Comparison of ENCODE assay signal across 12 mouse cellular contexts in the genomic region with DNA sequence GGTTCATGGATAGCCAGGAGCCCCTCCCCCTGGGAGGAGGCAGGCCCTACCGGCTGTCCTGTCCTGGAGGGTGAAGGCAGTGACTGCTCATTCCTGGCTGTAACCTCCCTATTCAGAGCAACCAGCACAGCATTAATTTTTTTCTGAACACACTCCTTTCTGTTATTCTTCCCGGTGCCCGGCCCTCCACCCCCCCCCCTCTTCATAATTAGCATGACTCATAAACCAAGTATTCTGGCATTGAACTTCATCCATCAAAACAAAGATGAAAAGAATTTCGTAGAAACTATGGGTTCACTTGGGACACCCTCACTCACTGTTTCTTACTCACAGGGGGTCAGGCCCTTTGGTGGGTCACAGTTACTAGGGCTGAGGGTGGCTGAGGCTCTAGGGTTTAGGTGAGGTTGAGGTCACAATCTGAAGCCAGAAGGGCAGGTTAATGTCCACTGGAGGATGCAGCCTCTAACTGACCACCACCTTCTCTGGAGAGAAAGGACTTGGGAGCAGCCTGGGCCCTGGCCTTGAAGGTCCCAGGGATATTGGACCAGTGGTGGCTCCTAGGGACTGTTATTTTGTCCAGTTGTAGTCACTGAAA. TPM values are rescaled to one million over a fixed set of nuclear protein-coding genes. Genes with fewer than 3 reads are reported as not detected.
A peak's percentile ranks its signal among the peaks of the same experiment; 100 is the strongest.
DNase-seq lines count a peak whose midpoint lies in the region; ATAC-seq and TF ChIP-seq lines count a peak whose summit lies in the region.
"Had no signal": no experiment of that assay in that cellular context is flagged by ENCODE, and none has a peak within 500 bp of the region (broad histone marks: within the 10 kb centered on the region; RNA-seq: fewer than 3 reads in every experiment).

No protein-coding gene starts in this region.

- no peak for TF ChIP-seq CTCF in testis, adult 2 months (IDR thresholded peaks at IDR 0.05; ENCODE audit: control insufficient read depth, insufficient read depth, insufficient replicate concordance, low read depth, low read length)

- peak; percentile 26 for DNase-seq in adrenal gland, postnatal 10 days
- DNase-seq in adrenal gland, adult 18-20 months (ENCODE audit: low spot score in 2 of 2): no peak
- DNase-seq in testis, postnatal 14 days (ENCODE audit: low spot score): no peak
- no peak for DNase-seq in cerebellum, postnatal 10 days
- DNase-seq in MN1 (ENCODE audit: low spot score): no peak
- DNase-seq: B cell, adult 2 months; liver had no signal

- no peaks in the 10 kb centered on the region for H3K36me3 ChIP-seq in intestine, embryonic 15.5 days
- no peaks in the 10 kb centered on the region for H3K36me3 ChIP-seq in intestine, embryonic 16.5 days (ENCODE audit: control insufficient read depth, insufficient read depth, low read length)
- H3K36me3 ChIP-seq in testis, adult 2 months (ENCODE audit: control insufficient read depth, insufficient read depth, low read length): no peaks in the 10 kb centered on the region
- H3K36me3 ChIP-seq: hindbrain, embryonic 15.5 days; midbrain, embryonic 10.5 days had no signal

- no peak for TF ChIP-seq POLR2A in testis, adult 2 months (IDR thresholded peaks at IDR 0.05; ENCODE audit: control insufficient read depth, low read depth, low read length)

- no peak overlapping the region for H3K27ac ChIP-seq in intestine, embryonic 15.5 days
- no peak overlapping the region for H3K27ac ChIP-seq in intestine, embryonic 16.5 days (ENCODE audit: low read length)
- H3K27ac ChIP-seq in testis, adult 2 months (ENCODE audit: control insufficient read depth, insufficient read depth, low read depth, low read length): peak overlapping the region; percentile 48; the same call in 1 of the 2 replicates
- H3K27ac ChIP-seq: hindbrain, embryonic 15.5 days; midbrain, embryonic 10.5 days had no signal

- no peak overlapping the region for H3K4me3 ChIP-seq in intestine, embryonic 15.5 days (replicated peaks)
- no peak overlapping the region for H3K4me3 ChIP-seq in intestine, embryonic 16.5 days (ENCODE audit: low read length)
- no peak overlapping the region for H3K4me3 ChIP-seq in testis, adult 2 months (ENCODE audit: control insufficient read depth, low read depth, low read length)
- H3K4me3 ChIP-seq: hindbrain, embryonic 15.5 days; midbrain, embryonic 10.5 days had no signal

- H3K27me3 ChIP-seq in intestine, embryonic 15.5 days (replicated peaks): no peaks in the 10 kb centered on the region
- H3K27me3 ChIP-seq in intestine, embryonic 16.5 days (replicated peaks; ENCODE audit: control insufficient read depth, insufficient read depth, low read length): 0 out of 2 replicates have a peak, but pooled peaks cover 2% of the 10 kb centered on the region
- no peaks in the 10 kb centered on the region for H3K27me3 ChIP-seq in testis, adult 2 months (ENCODE audit: control insufficient read depth, insufficient read depth, low read length)

- 30% methylated on average over 4 of the region's 4 CpGs for WGBS in intestine, embryonic 15.5 days
- 23% methylated on average over 4 of the region's 4 CpGs for WGBS in intestine, embryonic 16.5 days

- H3K9me3 ChIP-seq in intestine, embryonic 15.5 days: no peaks in the 10 kb centered on the region
- no peaks in the 10 kb centered on the region for H3K9me3 ChIP-seq in intestine, embryonic 16.5 days (ENCODE audit: control insufficient read depth, low read length)
- H3K9me3 ChIP-seq: hindbrain, embryonic 15.5 days; midbrain, embryonic 10.5 days had no signal

- H3K4me2 ChIP-seq in intestine, embryonic 15.5 days (replicated peaks): 0 out of 2 replicates have a peak overlapping the region, but pooled peaks have one; percentile 19
- H3K4me2 ChIP-seq in intestine, embryonic 16.5 days (ENCODE audit: low read depth, low read length): no peak overlapping the region

- ATAC-seq in intestine, embryonic 15.5 days: no peak
- no peak for ATAC-seq in intestine, embryonic 16.5 days

- no peak overlapping the region; the same call in 1 of the 2 replicates for H3K9ac ChIP-seq in intestine, embryonic 15.5 days
- H3K9ac ChIP-seq in intestine, embryonic 16.5 days (ENCODE audit: low read depth, low read length): no peak overlapping the region
- H3K9ac ChIP-seq: hindbrain, embryonic 15.5 days had no signal

- H3K4me1 ChIP-seq in intestine, embryonic 15.5 days (replicated peaks): peaks cover 45% of the 10 kb centered on the region
- peaks cover 37% of the 10 kb centered on the region; the same call in 1 of the 2 replicates for H3K4me1 ChIP-seq in intestine, embryonic 16.5 days (ENCODE audit: control insufficient read depth, insufficient read depth, low read length)
- H3K4me1 ChIP-seq in testis, adult 2 months (ENCODE audit: control insufficient read depth, insufficient read depth, low read length): peaks cover 12% of the 10 kb centered on the region

RNA-seq across cellular contexts. Expression of gene C1qtnf1, which starts 2.4 kb away (rescaled TPM):
- total RNA-seq in adrenal gland, postnatal 10 days (2021): 10 to 100 TPM; 27.7 to 28.7 TPM
- total RNA-seq in adrenal gland, adult 18-20 months (2021): 10 to 100 TPM; 15.9 to 17.2 TPM
- polyA plus RNA-seq in intestine, embryonic 15.5 days (2015; fragmentation: Nextera tagmentation; extraction: Ambion mirVana): 6.3 and 6.6 TPM in 2 replicates
- 7.1 and 7.3 TPM in 2 replicates for polyA plus RNA-seq in intestine, embryonic 16.5 days (2015; fragmentation: Nextera tagmentation; extraction: Ambion mirVana)
- 1.9 and 2.5 TPM in 2 replicates for polyA plus RNA-seq in testis, adult 2 months (2012; rRNA removed)

RNA-seq across cellular contexts. Expression of gene Cant1, which starts 11.5 kb away (rescaled TPM):
- total RNA-seq in adrenal gland, postnatal 10 days (2021): 10 to 100 TPM; 29.7 to 29.8 TPM
- 10 to 100 TPM; 30.1 to 33.1 TPM for total RNA-seq in adrenal gland, adult 18-20 months (2021)
- polyA plus RNA-seq in intestine, embryonic 15.5 days (2015; fragmentation: Nextera tagmentation; extraction: Ambion mirVana): 39.7 and 44.3 TPM in 2 replicates
- polyA plus RNA-seq in intestine, embryonic 16.5 days (2015; fragmentation: Nextera tagmentation; extraction: Ambion mirVana): 38.7 and 44.1 TPM in 2 replicates
- 37.8 and 38.5 TPM in 2 replicates for polyA plus RNA-seq in testis, adult 2 months (2012; rRNA removed)

RNA-seq across cellular contexts. Expression of gene Lgals3bp, which starts 28.5 kb away (rescaled TPM):
- total RNA-seq in adrenal gland, postnatal 10 days (2021): 10 to 100 TPM; 55.4 to 58.3 TPM
- total RNA-seq in adrenal gland, adult 18-20 months (2021): 100 to 1,000 TPM in 1 of 2 experiments, 10 to 100 TPM in 1; 92.6 to 128 TPM
- 153 and 171 TPM in 2 replicates for polyA plus RNA-seq in intestine, embryonic 15.5 days (2015; fragmentation: Nextera tagmentation; extraction: Ambion mirVana)
- 226 and 234 TPM in 2 replicates for polyA plus RNA-seq in intestine, embryonic 16.5 days (2015; fragmentation: Nextera tagmentation; extraction: Ambion mirVana)
- polyA plus RNA-seq in testis, adult 2 months (2012; rRNA removed): 22.7 and 23.3 TPM in 2 replicates

RNA-seq across cellular contexts. Expression of gene Engase, which starts 46.2 kb away (rescaled TPM):
- total RNA-seq in adrenal gland, postnatal 10 days (2021): 10 to 100 TPM; 12.7 to 16.3 TPM
- total RNA-seq in adrenal gland, adult 18-20 months (2021): 10 to 100 TPM in 1 of 2 experiments, 1 to 10 TPM in 1; 7.3 to 12.4 TPM
- polyA plus RNA-seq in intestine, embryonic 15.5 days (2015; fragmentation: Nextera tagmentation; extraction: Ambion mirVana): 13.1 and 14.7 TPM in 2 replicates
- polyA plus RNA-seq in intestine, embryonic 16.5 days (2015; fragmentation: Nextera tagmentation; extraction: Ambion mirVana): 13.5 and 17.8 TPM in 2 replicates
- polyA plus RNA-seq in testis, adult 2 months (2012; rRNA removed): 2.9 and 3.2 TPM in 2 replicates
